Mouse (Mus musculus) limb, embryonic 11.5 days (tissue): Measurements from ENCODE around the gene Cox10. TPM values are rescaled to one million over a fixed set of nuclear protein-coding genes. Genes with fewer than 3 reads are reported as not detected.

Experiments
- ATAC-seq: fragments of 200-750 bp; cut with Nextera tagmentation; 2 replicates; pipeline ENCODE4 v1.8.0; 2017; ENCODE audit warnings: low read depth; ENCODE audit not compliant: insufficient number of reproducible peaks, low FRiP score, low TSS enrichment
- DNase-seq: peaks from one replicate; pipeline ENCODE4 v3.0.0-alpha.2; 2015; ENCODE audit warnings: low spot score
- H3K27ac ChIP-seq: fragments of 300-500 bp; sonication (generic); replicated peaks from 2 replicates; pipeline ENCODE4 v1.5.1; 2014; ENCODE audit warnings: low read depth, mild to moderate bottlenecking, low read length
- H3K27me3 ChIP-seq: fragments of 300-500 bp; sonication (generic); 2 replicates; pipeline ENCODE4 v1.6.1; 2014; ENCODE audit warnings: mild to moderate bottlenecking, low read length, mixed read lengths; ENCODE audit not compliant: control insufficient read depth, insufficient read depth
- H3K36me3 ChIP-seq: fragments of 300-500 bp; sonication (generic); 2 replicates; pipeline ENCODE4 v1.6.1; 2014; ENCODE audit warnings: mild to moderate bottlenecking, low read length, moderate library complexity, mixed read lengths; ENCODE audit not compliant: control insufficient read depth, insufficient read depth
- H3K4me1 ChIP-seq: fragments of 300-500 bp; sonication (generic); 2 replicates; pipeline ENCODE4 v1.6.1; 2014; ENCODE audit warnings: low read length, mixed read lengths; ENCODE audit not compliant: control insufficient read depth, insufficient read depth
- H3K4me2 ChIP-seq: fragments of 300-500 bp; sonication (generic); 2 replicates; pipeline ENCODE4 v1.6.1; 2014; ENCODE audit warnings: low read depth, mild to moderate bottlenecking, moderate library complexity; ENCODE audit not compliant: severe bottlenecking
- H3K4me3 ChIP-seq: fragments of 300-500 bp; sonication (generic); 2 replicates; pipeline ENCODE4 v1.5.1; 2014; ENCODE audit warnings: low read depth, low read length
- H3K9ac ChIP-seq: fragments of 300-500 bp; sonication (generic); 2 replicates; pipeline ENCODE4 v1.6.1; 2014; ENCODE audit warnings: mild to moderate bottlenecking, low read length
- H3K9me3 ChIP-seq: fragments of 300-500 bp; sonication (generic); 2 replicates; pipeline ENCODE4 v1.6.1; 2016; ENCODE audit warnings: low read length; ENCODE audit not compliant: control insufficient read depth
- WGBS: fragments of 180-500 bp; shearing (Covaris S2); extraction: QIAGEN DNeasy Blood & Tissue Kit; methylation state at CpG from one replicate; pipeline ENCODE4 v1.1.7; 2014; 5-methylcytosine and 5-hydroxymethylcytosine counted together
- polyA plus RNA-seq: library from polyadenylated mRNA; unstranded; fragments of >200 nt; fragmentation: Nextera tagmentation; extraction: Ambion mirVana; gene quantifications from 2 replicates; pipeline ENCODE4 v1.2.1, GENCODE M21; 2014

The Cox10 gene
- polyA plus RNA-seq, 1 experiment from 2014 or later: 30.7 TPM

DNA sequence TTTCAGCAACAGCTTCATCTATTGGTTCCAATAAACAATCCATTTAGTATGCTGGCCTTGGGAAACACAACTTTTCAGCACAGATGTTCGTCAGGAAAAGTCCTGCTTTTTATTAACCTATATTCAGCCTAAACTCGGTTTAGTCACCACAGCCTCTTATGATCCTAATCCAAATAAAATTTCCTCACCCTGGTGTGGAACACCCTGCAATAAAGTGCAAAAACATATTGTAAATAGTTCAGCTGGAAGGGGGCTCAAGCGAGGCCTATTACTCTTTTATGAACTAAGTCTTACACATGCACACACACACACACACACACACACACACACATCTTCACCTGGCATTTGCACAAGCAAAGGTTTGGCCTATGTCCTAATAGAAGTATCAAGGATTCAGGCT is 16.1 kb downstream of the Cox10 start:
- Histone ChIP-seq H3K4me1 (no peaks in the 10 kb centered on the region), H3K9ac (no peak overlapping the region), H3K4me2 (no peak overlapping the region), H3K27ac (no peak overlapping the region), H3K9me3 (no peaks in the 10 kb centered on the region), H3K36me3 (no peaks in the 10 kb centered on the region), H3K4me3 (no peak overlapping the region), H3K27me3 (no peaks in the 10 kb centered on the region)
- ATAC-seq (no peak), DNase-seq (no peak)
- 40% methylated on average over 3 of the region's 3 CpGs for WGBS

DNA sequence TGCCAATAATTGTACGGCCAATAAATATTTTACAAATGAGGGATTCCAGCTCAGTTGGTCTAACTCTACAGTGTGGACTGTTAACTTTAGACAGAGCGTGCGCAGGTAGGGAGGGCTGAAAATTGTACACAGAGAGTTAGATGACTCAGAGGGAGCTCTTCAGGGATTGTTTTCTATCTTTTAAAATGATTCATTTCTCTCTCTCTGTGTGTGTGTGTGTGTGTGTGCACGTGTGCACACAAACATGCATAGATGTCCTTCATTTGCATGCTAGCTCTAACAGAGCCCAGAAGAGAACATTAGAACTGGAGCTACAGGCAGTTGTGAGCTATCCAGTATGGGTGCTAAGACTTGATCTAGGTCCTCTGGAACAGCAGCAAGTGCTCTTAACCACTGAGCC is 17.0 kb downstream of the Cox10 start:
- no peak for DNase-seq
- no peak overlapping the region for H3K4me2 ChIP-seq
- H3K4me3 ChIP-seq: no peak overlapping the region
- no peak for ATAC-seq
- H3K27me3 ChIP-seq: no peaks in the 10 kb centered on the region
- H3K9ac ChIP-seq: no peak overlapping the region
- no peaks in the 10 kb centered on the region for H3K36me3 ChIP-seq
- H3K9me3 ChIP-seq: no peaks in the 10 kb centered on the region
- H3K4me1 ChIP-seq: no peaks in the 10 kb centered on the region
- no peak overlapping the region for H3K27ac ChIP-seq
- 96% methylated on average over 4 of the region's 4 CpGs for WGBS

DNA sequence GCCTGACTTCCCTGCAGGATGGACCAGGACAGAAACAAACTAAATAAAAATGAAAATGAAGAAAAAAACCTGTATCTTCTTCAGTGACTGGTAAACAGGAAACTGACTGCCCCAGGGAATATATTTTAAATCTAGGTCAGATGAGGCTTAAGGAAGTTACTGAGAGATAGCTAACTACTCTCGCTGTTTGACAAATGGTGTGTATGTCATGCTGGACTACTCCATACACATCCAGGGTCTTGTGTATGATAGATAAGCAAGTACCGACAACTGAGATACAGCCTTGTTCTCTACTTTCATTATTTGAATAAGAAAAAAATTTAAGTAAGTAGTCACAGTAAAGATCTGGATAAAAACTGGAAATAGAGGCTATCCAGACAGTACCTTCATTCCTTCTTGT is 20.0 kb downstream of the Cox10 start:
- no peak overlapping the region for H3K9ac ChIP-seq
- H3K27me3 ChIP-seq: no peaks in the 10 kb centered on the region
- no peak overlapping the region for H3K4me3 ChIP-seq
- ATAC-seq: no peak
- H3K9me3 ChIP-seq: no peaks in the 10 kb centered on the region
- H3K36me3 ChIP-seq: no peaks in the 10 kb centered on the region
- WGBS: 93% methylated on average over 2 of the region's 2 CpGs
- DNase-seq: no peak
- H3K4me2 ChIP-seq: no peak overlapping the region
- no peak overlapping the region for H3K27ac ChIP-seq
- H3K4me1 ChIP-seq: peaks cover 3% of the 10 kb centered on the region; the same call in 1 of the 2 replicates

DNA sequence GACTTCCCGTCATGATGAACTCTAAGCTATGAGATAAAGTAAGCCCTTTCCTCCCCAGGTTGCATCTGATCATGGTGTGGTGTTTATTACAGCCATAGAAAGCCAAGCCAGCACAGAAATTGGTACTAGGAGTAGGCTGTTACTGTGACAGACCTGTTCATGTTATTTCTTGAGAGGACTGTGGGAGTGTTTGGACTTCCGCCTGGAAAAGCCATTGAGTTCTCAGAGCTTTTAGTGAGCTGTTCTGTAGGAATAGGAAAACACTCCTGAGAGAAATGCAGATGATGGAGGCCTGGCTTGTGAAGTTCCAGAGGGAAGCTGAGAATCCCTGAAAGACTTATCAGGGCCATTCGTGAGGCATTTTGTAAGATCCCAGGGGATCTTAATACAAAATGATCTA is 20.8 kb downstream of the Cox10 start:
- 90% methylated on average over 3 of the region's 3 CpGs for WGBS
- H3K4me3 ChIP-seq: no peak overlapping the region
- H3K27ac ChIP-seq: no peak overlapping the region
- H3K27me3 ChIP-seq: no peaks in the 10 kb centered on the region
- no peaks in the 10 kb centered on the region for H3K9me3 ChIP-seq
- DNase-seq (no peak), ATAC-seq (no peak)
- no peaks in the 10 kb centered on the region for H3K36me3 ChIP-seq
- H3K4me2 ChIP-seq: no peak overlapping the region
- H3K4me1 ChIP-seq: peaks cover 5% of the 10 kb centered on the region; the same call in 1 of the 2 replicates
- H3K9ac ChIP-seq: no peak overlapping the region

DNA sequence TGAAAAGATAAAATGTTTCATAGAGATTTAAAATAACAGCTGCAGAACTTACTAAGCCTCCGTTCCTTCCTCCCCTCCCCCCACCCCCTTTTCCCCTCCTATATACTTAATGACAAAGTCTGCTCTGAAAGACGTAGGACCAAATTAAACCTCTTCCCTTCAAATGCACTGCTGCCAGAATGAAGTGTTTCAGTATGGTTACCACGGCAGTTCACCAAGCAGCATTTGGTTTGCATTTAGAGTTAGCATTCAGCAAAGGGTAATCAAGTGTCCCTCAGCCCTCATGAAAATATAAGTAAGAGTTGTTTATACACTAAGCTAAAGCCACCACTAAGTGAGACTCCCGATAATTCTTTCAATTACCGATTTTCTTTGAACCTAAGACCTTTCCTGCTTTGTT is 25.9 kb downstream of the Cox10 start:
- H3K4me3 ChIP-seq: no peak overlapping the region
- no peak overlapping the region for H3K9ac ChIP-seq
- no peaks in the 10 kb centered on the region for H3K36me3 ChIP-seq
- DNase-seq: no peak
- 21% methylated on average over 5 of the region's 5 CpGs for WGBS
- H3K9me3 ChIP-seq: no peaks in the 10 kb centered on the region
- H3K27me3 ChIP-seq: no peaks in the 10 kb centered on the region
- no peak overlapping the region for H3K4me2 ChIP-seq
- H3K27ac ChIP-seq: no peak overlapping the region
- H3K4me1 ChIP-seq: peaks cover 22% of the 10 kb centered on the region
- no peak for ATAC-seq

DNA sequence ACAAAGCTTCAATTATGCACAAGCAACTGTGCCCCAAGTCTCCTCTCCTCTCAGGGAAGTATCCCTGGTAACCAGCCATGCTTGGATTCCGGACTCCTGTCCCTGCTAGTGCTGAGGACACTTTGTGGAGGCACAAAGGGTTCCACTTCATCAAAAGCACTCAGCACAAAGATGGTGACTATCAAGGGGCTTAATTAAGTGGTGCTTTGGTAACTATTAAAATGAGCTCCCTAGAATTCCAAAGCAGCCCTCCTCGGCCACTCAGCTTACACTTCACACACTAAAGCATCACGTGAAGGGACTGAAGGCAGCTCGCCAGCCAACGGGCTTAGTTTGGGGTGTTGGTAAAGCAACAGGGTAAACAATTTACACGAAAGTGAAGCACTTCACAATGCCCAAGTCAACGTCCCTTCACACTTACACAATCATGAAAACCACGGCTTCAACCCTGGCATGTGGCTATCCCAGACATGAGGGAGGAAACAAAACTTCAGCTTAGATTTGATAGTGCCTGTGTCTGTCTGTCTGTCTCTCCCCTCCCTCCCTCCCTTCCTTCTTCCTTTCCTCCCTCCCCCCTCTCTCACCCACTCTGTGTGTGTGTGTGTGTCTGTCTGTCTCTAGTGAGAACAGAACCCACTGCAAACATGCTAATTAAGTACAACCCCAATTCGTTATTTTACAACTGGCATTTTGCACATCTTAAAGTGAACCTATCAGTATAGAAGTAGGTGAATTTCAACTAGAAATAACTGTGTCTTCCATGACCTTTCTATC is 27.9 kb downstream of the Cox10 start:
- Histone ChIP-seq H3K4me2 (no peak overlapping the region), H3K36me3 (no peaks in the 10 kb centered on the region), H3K9ac (no peak overlapping the region), H3K27ac (no peak overlapping the region), H3K4me1 (peaks cover 22% of the 10 kb centered on the region), H3K9me3 (no peaks in the 10 kb centered on the region), H3K27me3 (no peaks in the 10 kb centered on the region), H3K4me3 (no peak overlapping the region)
- 61% methylated on average over 9 of the region's 9 CpGs for WGBS
- ATAC-seq (no peak), DNase-seq (no peak)

DNA sequence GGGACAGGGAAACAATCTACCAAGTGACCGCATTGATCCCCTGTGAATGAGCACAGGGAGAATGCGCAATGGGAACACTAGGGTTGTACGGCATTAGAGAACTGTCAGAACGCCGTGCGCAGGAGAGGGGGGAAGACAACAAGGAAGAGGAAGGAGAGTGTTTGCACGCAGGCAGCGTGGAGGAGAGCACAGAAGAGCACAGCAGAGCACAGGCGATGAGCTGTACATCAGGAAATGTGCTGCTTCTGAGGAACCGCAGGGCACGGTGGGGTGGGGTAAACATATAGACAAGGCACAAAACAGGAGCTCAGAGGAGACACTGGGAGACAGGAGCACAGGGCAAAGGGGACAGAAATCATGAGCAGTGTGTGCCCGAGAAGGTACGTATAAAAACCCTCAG is 31.8 kb downstream of the Cox10 start:
- DNase-seq (no peak), ATAC-seq (no peak)
- no peak overlapping the region for H3K9ac ChIP-seq
- no peak overlapping the region for H3K4me2 ChIP-seq
- H3K4me3 ChIP-seq: no peak overlapping the region
- H3K4me1 ChIP-seq: peaks cover 10% of the 10 kb centered on the region
- no peaks in the 10 kb centered on the region for H3K27me3 ChIP-seq
- H3K36me3 ChIP-seq: peaks cover 4% of the 10 kb centered on the region; the same call in 1 of the 2 replicates
- WGBS: 89% methylated on average over 13 of the region's 13 CpGs
- no peaks in the 10 kb centered on the region for H3K9me3 ChIP-seq
- H3K27ac ChIP-seq: no peak overlapping the region

DNA sequence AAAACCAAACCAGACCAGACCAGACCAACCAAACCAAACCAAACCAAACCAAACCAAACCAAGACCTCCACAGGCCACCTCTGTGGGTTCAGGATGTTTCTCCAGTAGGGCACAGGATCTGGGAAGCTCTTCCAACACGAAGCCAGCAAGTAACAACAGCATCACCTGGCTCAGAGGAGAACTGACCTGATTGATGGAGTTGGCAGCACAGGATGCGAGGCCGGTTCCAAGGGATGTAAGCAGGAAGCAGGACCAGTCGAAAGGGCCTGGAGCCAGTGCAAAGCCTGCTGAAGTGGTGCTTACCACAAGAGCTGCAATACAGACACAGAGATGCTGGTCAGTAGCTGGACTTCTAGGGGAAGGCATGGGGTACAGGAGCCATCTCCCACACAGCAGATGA is 34.2 kb downstream of the Cox10 start:
- no peak overlapping the region for H3K9ac ChIP-seq
- no peak overlapping the region for H3K4me2 ChIP-seq
- no peak overlapping the region for H3K4me3 ChIP-seq
- ATAC-seq: no peak
- WGBS: 87% methylated on average over 4 of the region's 4 CpGs
- peaks cover 4% of the 10 kb centered on the region; the same call in 1 of the 2 replicates for H3K36me3 ChIP-seq
- H3K27me3 ChIP-seq: no peaks in the 10 kb centered on the region
- DNase-seq: no peak
- H3K4me1 ChIP-seq: 0 out of 2 replicates have a peak, but pooled peaks cover 2% of the 10 kb centered on the region
- no peaks in the 10 kb centered on the region for H3K9me3 ChIP-seq
- H3K27ac ChIP-seq: no peak overlapping the region

DNA sequence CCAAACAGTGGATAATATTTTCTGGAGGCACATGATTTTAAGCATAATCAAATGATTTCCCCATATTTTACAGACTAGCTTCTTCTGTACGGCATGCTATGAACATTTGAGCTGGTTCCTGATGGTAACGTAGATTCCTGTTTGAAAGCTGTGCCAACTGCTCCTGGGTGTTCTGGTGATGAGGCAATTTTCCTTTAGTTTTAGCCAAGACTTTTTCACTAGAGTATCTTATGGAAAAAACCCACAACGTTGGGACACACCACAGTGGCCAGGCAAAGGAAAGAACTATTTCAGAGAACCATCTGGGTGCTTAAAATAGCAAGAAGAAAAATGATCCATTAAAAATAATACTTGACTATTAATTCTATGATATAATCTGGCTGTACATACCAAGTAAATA is 35.2 kb downstream of the Cox10 start:
- DNase-seq: no peak
- Histone ChIP-seq H3K36me3 (peaks cover 4% of the 10 kb centered on the region; the same call in 1 of the 2 replicates), H3K4me3 (no peak overlapping the region), H3K9ac (no peak overlapping the region), H3K4me1 (0 out of 2 replicates have a peak, but pooled peaks cover 2% of the 10 kb centered on the region), H3K4me2 (no peak overlapping the region), H3K27me3 (no peaks in the 10 kb centered on the region), H3K27ac (no peak overlapping the region), H3K9me3 (no peaks in the 10 kb centered on the region)
- WGBS: 95% methylated on average over 3 of the region's 3 CpGs
- no peak for ATAC-seq
